Mouse (Mus musculus) adrenal gland, postnatal 36 days (tissue): ENCODE results near the gene Prr3. TPM values are rescaled to one million over a fixed set of nuclear protein-coding genes. Genes with fewer than 3 reads are reported as not detected.
"Not testable (repeated sequence)": the region's sequence is repeated elsewhere in the genome, so short reads cannot be mapped to it uniquely, and the experiment has no call there.

Experiments used
- DNase-seq, 2 experiments: peaks; one replicate each; pipeline ENCODE4 v3.0.0; 2021; ENCODE audit warnings: mixed read lengths in 1 of 2
- long read RNA-seq, 2 experiments: library from polyadenylated mRNA; stranded (forward); transcript quantifications; one replicate each; pipeline ENCODE4 v2.0.0; 2021; ENCODE audit warnings: borderline sequencing depth in 2 of 2
- total RNA-seq, 2 experiments: library from RNA; stranded (reverse); gene quantifications; 2 replicates each; pipeline ENCODE4 v1.2.3; 2021

Gene Prr3
- 10 to 100 TPM; 18.3 to 19.1 TPM for total RNA-seq
- long read RNA-seq, experiment 1, transcript Prr3-201 (4 exons, 2,727 nt), result major isoform, 6 of 23 reads
- long read RNA-seq, experiment 1, partial matches to known transcripts, result 6 of 23 reads
- long read RNA-seq, experiment 1, other reads (novel, unspliced or antisense), result 7 of 23 reads
- long read RNA-seq, experiment 2, partial matches to known transcripts, result 0 of 5 reads
- long read RNA-seq, experiment 2, other reads (novel, unspliced or antisense), result 4 of 5 reads

DNA sequence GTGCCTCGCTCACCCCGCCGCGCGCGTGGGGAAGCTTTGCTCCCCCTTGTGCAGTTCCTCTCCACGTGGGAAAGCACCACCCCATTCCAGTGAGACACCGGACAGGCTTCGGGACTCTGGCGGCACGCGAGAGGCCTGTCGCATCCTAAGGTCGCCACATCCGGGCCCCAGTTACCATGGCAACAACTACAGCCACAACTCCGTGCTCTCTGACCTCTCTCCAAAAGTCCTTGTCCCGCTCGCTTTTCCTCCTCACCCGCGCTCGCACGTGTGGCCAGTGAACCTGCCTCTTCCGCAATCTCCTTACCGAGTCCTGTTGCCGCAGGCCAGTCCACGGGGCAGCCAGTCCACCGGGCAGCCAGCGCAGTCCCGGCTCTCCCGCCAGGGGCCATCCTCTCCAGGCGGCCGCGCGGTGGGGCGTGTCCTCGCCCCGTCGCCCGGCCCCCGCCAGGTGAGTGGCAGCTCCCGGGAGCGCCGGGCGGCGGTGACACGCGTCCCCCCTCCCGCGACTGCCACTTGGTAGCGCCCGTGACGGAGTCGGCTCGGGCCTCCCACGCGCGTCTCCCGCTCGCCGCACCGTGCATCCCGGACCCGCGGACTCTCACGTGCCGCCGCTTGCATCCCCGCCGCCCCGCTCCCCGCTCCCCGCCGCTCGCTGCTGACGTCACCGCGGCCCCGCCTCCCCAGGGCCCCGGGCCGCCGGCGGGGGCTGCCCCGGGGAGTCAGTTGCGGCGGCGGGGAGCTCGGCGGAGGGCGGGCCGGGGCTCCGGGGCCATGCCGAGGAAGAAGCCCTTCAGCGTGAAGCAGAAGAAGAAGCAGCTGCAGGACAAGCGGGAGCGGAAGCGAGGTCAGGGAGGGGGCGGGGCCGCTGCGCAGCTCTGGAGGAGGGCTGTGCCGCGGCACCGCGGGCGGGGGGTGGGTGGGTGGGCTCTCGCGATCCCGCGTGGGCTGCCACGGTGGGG lies at the start of gene Prr3, which contains the start of gene Gnl1:
Prr3 (minus strand) TSS at position 836 of the 962 bp plus-strand sequence.
Gnl1 (plus strand) TSS at position 451 of the 962 bp plus-strand sequence.
- DNase-seq, result peak; percentile 93 to 94

- no peak for DNase-seq
Observed at GRCm38 (mm10) chr17:36028879-36029619, 49.0 kb upstream of the Prr3 start.

DNA sequence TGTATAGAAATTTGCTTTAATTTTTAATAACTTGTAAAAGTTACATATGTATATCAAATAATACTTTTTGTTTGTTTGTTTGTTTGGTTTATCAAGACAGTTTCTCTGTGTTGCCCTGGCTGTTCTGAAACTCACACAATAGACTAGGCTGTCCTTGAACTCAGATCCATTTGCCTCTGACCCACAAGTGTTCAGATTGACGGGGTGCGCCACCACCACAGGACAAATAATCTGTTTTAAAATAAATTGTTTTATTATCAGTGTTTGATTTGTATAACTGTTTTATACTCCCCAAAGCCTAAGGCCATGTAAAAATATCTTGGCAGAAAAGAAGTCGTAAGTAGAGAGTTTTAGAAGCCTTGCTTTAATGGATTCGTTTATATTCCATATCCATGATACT lies 47.6 kb upstream of the Prr3 start:
- no peak for DNase-seq

GRCm38 (mm10) chr17:36025901-36026300 lies 45.9 kb upstream of the Prr3 start:
- no peak for DNase-seq

DNA sequence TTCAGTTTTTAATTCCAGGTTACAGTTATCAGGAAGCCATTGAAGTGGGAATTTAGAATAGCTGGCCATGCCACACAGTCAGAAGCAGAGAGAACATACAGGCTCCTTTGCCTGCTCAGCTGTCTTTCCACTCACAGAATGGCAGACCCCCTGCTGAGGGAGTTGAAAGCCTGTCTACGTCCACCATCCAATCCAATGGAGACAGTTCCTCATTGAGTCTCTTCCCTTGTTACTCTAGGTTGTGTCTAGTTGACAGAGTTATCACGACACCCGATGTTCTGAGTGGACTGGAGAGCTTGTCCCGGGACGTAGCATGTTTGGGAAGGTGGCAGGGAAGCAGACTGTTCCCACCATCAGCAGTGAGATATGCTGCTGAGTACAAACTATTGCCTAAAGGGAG lies 45.2 kb upstream of the Prr3 start:
- no peak for DNase-seq

DNA sequence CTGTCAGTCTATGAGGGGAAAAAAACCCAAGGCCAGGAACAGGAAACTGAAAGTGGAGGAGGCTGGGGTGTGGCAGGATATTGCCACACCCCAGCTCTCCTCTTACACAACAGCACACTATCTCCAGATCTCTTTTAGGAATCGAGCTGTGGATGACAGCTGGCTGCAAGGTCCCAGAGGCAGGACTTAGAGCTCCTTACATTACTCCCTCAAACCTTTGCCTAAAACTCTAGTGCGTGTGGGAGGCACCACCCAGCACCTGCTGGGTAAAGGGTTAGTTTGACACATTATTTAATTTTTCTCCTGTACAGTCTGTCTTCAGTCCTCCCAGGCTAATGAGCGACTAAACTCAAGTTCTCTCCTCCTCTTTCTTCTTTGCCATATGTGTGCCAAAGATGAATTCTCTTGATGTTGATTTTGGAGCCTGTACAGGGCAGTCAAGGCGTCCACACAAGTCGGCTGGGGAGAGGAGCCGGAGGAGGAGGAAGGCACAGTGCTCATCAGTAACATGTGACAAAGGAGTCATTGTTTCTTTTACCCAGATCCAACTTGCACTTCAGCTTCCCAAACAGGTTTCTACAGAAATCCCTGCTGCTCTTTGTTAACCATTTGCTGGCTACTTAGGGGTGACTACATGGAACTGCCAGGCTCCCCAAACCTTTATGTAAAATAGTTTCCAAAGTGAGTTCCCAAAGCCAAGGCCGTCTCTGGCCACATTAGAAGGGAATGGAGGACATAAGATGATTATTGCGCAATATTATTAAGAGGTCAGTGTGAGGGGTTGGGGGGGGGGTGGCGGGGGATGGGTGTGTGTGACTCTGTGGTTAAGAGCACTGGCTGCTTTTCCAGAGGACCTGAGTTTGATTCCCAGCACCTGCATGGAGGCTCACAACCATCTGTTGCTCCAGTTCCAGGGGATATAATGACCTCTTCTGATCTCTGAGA lies 43.9 kb upstream of the Prr3 start:
- peak; percentile 33 to 55 for DNase-seq

DNA sequence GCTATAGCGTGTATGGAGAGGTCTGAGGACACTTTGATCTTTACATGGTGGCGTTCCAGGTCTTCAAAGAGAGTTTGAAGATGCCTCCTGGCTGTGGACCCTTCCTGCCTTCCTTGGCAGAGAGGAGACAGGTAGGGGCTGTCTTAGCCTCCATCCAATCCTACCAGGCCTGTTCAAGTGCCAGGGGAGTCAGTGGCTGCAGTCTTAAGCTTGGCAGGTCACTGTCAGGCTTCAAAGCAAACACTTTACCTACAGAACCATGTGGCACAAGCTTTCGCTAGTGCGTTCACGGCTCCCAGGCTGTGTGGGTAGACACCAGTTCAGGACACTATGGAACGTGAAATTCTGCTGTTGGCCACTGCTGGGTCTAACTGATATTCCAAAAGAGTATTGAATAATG lies 42.9 kb upstream of the Prr3 start:
- DNase-seq, result no peak

DNA sequence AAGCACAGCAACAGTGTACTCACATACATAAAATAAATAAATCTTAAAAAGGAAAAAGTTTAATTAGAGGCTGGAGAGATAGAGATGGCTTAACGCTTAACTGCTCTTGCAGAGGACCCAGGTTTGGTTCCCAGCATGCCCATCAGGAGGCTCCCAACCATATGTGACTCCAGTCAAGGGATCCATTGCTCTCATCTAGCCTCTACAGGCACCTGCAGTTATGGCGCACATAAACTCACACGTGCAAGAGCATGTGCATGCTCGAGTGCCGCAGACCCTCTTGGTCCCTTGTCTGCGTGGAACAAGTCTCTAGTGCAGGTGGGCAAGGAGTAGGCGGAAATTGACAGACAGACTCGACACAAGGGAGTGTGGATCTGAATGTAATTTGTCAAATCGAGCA lies 42.1 kb upstream of the Prr3 start:
- DNase-seq, result no peak

DNA sequence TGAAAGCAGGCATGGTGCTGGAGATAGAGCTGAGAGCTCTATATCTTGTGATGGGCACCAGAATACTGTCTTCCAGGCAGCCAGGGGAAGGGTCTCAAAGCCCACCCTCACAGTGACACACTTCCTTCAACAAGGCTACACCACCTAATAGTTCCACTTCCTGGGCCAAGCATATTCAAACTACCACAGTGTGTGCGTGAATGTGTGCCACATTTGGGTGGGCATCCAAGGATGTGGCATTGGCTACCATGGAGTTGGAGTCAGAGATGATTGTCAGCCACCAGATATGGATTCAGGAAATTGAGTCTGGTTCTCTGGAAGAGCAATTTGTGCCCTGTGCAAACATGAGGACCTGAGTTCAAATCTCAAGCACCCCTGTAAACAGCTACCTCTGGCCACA lies 41.3 kb upstream of the Prr3 start:
- no peak for DNase-seq

DNA sequence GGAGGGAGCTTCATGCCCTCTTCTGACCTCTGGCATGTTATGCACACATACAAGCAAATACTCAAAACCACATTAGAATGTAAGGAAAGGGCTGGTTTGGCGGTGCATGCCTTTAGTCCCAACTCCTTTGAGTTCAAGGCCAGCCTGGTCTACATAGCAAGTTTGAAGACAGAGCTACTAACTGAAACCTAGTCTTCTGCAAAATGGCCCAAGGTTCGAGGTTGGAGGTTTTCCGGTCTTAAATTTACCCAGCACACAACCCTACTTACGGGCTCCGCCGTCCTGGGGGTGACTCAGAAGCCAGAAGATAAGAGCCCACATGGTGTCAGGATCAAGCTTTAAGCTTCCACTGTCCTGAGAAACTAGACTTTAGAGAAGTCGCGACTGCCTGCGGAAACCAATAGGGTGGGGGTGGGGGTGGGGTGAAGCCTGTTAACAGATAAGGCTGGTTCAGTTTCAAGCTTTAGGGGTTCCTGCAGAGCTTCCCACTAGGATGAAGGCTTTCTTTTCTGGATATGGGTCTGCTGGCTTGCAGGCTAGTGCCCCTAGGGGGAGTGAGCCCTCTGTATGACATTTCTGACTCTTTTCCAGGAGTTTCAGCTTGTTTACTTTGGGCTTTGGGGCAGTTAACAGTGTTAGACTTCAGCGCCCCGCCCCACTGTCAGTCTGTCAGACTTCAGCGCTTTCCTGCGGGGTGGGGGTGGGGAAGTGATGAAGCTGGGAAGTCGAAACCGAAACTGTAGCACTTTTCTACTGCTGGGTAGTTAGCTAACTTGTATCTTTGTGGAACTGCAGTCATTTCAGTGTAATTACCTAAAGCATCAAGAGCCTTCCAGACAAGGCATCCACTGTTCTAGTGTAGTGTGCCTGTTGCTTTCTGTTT lies 40.4 kb upstream of the Prr3 start, which contains the start of gene H2-T24:
H2-T24 (minus strand) TSS at position 370 of the 883 bp plus-strand sequence.
- DNase-seq, result peak; percentile 65 to 85

DNA sequence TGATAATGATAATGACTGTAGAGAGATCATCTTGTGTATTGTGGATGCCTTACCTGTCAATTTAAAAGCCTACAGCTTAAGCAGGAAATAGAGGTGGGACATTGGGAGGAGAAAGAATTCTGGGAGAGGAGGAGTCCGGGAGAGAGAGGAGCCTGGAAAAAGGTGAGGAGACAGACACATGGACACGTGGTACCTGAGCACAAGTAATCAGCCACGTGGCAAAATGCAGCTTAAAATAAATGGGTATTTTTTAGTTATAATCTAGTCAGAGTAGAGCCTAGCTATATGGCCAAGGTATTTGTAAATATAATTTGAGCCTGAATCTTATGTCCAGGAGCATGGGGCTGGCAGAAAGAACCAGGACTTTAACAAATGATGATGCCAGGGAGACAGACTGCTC lies 39.5 kb upstream of the Prr3 start:
- no peak for DNase-seq

DNA sequence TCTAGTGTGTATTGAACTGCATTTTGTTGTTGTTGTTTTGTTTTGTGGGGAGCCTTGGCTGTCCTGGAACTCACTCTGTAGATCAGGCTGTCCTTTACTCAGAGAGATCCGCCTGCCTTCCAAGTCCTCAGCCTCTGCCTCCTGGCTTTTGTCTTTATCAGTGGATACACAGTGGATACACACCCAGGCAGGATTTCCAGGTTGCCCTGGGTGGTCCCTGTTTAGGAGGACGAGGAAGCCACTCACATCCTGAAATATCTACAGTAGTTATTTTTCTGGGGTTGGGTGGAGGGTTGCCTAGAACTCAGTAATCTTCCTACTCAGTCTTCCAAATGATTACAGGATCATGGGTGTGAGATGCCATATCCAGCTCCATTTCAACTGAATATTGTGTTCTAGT lies 38.9 kb upstream of the Prr3 start:
- peak; percentile 34 to 51 for DNase-seq

- no peak for DNase-seq
Observed at GRCm38 (mm10) chr17:36017046-36017445, 37.0 kb upstream of the Prr3 start.

GRCm38 (mm10) chr17:36014977-36015376 lies 34.9 kb upstream of the Prr3 start:
- no peak for DNase-seq

DNA sequence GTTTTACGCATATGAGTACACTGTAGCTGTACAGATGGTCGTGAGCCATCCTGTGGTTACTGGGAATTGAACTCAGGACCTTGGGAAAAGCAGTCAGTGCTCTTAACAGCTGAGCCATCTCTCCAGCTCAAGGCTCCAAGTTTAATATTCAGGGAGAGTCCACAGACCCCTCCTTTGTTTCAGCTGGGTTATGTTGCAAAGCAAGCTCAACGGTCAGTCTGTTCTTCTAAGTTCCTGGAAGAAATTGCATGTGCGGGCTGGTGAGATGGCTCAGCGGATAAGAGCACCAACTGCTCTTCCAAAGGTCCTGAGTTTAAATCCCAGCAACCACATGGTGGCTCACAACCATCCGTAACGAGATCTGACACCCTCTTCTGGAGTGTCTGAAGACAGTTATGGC lies 24.4 kb upstream of the Prr3 start:
- not testable (repeated sequence) for DNase-seq

- no peak for DNase-seq
Observed at GRCm38 (mm10) chr17:36003331-36003730, 23.3 kb upstream of the Prr3 start.

- DNase-seq, result no peak
Observed at GRCm38 (mm10) chr17:36001966-36002365, 21.9 kb upstream of the Prr3 start.

DNA sequence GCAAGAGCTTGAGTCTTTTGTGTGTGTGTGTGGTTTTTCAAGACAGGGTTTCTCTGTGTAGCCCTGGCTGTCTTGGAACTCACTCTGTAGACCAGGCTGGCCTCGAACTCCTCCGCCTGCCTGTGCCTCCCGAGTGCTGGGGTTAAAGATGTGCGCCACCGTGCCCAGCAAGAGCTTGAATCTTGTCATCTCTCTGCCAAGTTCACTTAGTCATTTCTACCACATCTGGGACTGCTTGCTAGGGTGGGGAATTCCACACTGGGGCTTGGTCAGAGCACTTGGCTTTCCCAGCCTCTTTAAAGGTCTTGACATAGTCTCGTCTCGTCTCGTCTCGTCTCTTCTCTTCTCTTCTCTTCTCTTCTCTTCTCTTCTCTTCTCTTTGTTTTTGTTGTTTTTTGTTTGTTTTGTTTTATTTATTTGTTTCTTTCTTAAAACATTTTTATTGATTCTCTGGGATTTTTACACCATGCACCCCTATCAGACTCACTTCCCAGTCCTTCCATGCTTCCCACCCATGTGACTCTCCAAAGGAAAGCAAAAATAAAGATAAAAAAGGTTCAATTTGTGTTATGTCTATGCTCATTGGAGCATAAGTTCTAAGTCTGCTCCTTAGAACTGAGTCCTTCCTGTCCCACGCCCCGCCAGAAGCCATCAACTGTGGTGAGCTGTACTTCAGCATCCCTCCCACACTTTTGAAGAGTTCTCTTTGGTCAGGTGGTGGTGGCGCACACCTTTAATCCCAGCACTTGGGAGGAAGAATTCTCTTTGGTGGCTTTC lies 21.3 kb upstream of the Prr3 start:
- DNase-seq, result no peak

DNA sequence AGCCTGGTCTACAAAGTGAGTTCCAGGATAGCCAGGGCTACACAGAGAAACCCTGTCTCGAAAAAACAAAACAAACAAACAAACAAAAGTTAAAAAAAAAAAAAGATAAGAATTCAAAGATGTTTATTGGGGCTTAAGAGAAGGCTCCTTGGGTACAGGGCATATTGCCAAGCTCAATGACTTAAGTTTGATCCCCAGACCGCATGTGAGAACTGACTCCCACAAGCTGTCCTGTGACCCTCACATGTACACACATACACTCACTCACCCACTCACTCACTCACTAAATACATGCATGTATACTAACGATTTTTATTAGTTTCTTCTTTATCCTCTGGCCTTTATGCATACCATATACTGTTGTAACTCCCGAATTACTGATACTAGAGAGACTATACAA lies 20.3 kb upstream of the Prr3 start:
- no peak for DNase-seq
